Mouse (Mus musculus): ENCODE results near the gene Zdbf2. TPM values are rescaled to one million over a fixed set of nuclear protein-coding genes. Genes with fewer than 3 reads are reported as not detected.

Zdbf2 gene
- 0.09 TPM in 2 replicates for polyA plus RNA-seq (2012; rRNA removed)
- 0.06 and 0.19 TPM in 2 replicates for polyA plus RNA-seq (2014; fragmentation: Nextera tagmentation; extraction: Ambion mirVana)

- ATAC-seq (ENCODE audit: insufficient read depth) = no peak
Observed at GRCm38 (mm10) chr1:63272741-63273338, at the start of gene Zdbf2. Gene Zdbf2 (plus strand): TSS chr1:63273265.

GRCm38 (mm10) chr1:63225009-63225408, 48.1 kb upstream of the Zdbf2 start:
- no peak overlapping the region for H3K27ac ChIP-seq
- H3K36me3 ChIP-seq (replicated peaks; ENCODE audit: control insufficient read depth, insufficient read depth, low read depth) = no peaks in the 10 kb centered on the region
- no peaks in the 10 kb centered on the region for H3K9me3 ChIP-seq (ENCODE audit: control insufficient read depth, low read length)
- H3K9ac ChIP-seq (replicated peaks) = no peak overlapping the region
- no peak overlapping the region for H3K4me3 ChIP-seq (ENCODE audit: insufficient read depth in 1 of 2, low read depth in 2 of 2, low read length in 2 of 2)
- H3K27me3 ChIP-seq (ENCODE audit: control insufficient read depth, insufficient read depth, low read length) = no peaks in the 10 kb centered on the region
- no peaks in the 10 kb centered on the region for H3K4me1 ChIP-seq (replicated peaks; ENCODE audit: control insufficient read depth in 2 of 2, insufficient read depth in 2 of 2, low read length in 1 of 2)
- DNase-seq (ENCODE audit: low read depth in 3 of 3, low spot score in 3 of 3) = no peak
- no peak overlapping the region for H3K4me2 ChIP-seq (ENCODE audit: low read depth)
- ATAC-seq (ENCODE audit: insufficient read depth) = peak; percentile 57; the same call in 1 of the 2 replicates
- 20% methylated on average over 4 of the region's 4 CpGs for WGBS (ENCODE audit: insufficient replicate concordance)
- peak; percentile 61; the same call in 1 of the 2 replicates for TF ChIP-seq EP300 (IDR thresholded peaks at IDR 0.05; ENCODE audit: low read depth)
- no peak for TF ChIP-seq CTCF (IDR thresholded peaks at IDR 0.05; ENCODE audit: low read depth)

More at GRCm38 (mm10) chr1:63272741-63273338, at the start of gene Zdbf2:
- H3K4me1 ChIP-seq (replicated peaks; ENCODE audit: control insufficient read depth in 2 of 2, insufficient read depth in 2 of 2, low read length in 1 of 2) = no peaks in the 10 kb centered on the region
- peak within 1 kb of the TSS; percentile 44 for H3K4me2 ChIP-seq (ENCODE audit: low read depth)
- TF ChIP-seq EP300 (IDR thresholded peaks at IDR 0.05; ENCODE audit: low read depth) = no peak
- TF ChIP-seq CTCF (IDR thresholded peaks at IDR 0.05; ENCODE audit: low read depth) = no peak
- 1% methylated on average over 48 of the region's 49 CpGs for WGBS (ENCODE audit: insufficient replicate concordance)
- DNase-seq (ENCODE audit: low read depth in 3 of 3, low spot score in 3 of 3) = no peak
- no peaks in the 10 kb centered on the region for H3K9me3 ChIP-seq (ENCODE audit: control insufficient read depth, low read length)
- peak within 1 kb of the TSS; percentile 26 to 44 for H3K4me3 ChIP-seq (ENCODE audit: insufficient read depth in 1 of 2, low read depth in 2 of 2, low read length in 2 of 2)
- no peaks in the 10 kb centered on the region for H3K36me3 ChIP-seq (replicated peaks; ENCODE audit: control insufficient read depth, insufficient read depth, low read depth)
- H3K9ac ChIP-seq (replicated peaks) = no peak within 1 kb of the TSS
- no peak within 1 kb of the TSS for H3K27ac ChIP-seq
- peaks cover 77% of the 10 kb centered on the region for H3K27me3 ChIP-seq (ENCODE audit: control insufficient read depth, insufficient read depth, low read length)

GRCm38 (mm10) chr1:63225890-63226289, 47.2 kb upstream of the Zdbf2 start:
- Histone ChIP-seq H3K27me3 (ENCODE audit: control insufficient read depth, insufficient read depth, low read length) (no peaks in the 10 kb centered on the region), H3K4me1 (replicated peaks; ENCODE audit: control insufficient read depth in 2 of 2, insufficient read depth in 2 of 2, low read length in 1 of 2) (no peaks in the 10 kb centered on the region), H3K4me3 (ENCODE audit: insufficient read depth in 1 of 2, low read depth in 2 of 2, low read length in 2 of 2) (no peak overlapping the region), H3K27ac (no peak overlapping the region), H3K9me3 (ENCODE audit: control insufficient read depth, low read length) (no peaks in the 10 kb centered on the region), H3K36me3 (replicated peaks; ENCODE audit: control insufficient read depth, insufficient read depth, low read depth) (no peaks in the 10 kb centered on the region), H3K4me2 (ENCODE audit: low read depth) (no peak overlapping the region), H3K9ac (replicated peaks) (no peak overlapping the region)
- 19% methylated on average over 7 of the region's 7 CpGs for WGBS (ENCODE audit: insufficient replicate concordance)
- ATAC-seq (ENCODE audit: insufficient read depth) = no peak
- no peak for TF ChIP-seq CTCF (IDR thresholded peaks at IDR 0.05; ENCODE audit: low read depth)
- TF ChIP-seq EP300 (IDR thresholded peaks at IDR 0.05; ENCODE audit: low read depth) = no peak
- no peak for DNase-seq (ENCODE audit: low read depth in 3 of 3, low spot score in 3 of 3)

GRCm38 (mm10) chr1:63227241-63227640, 45.8 kb upstream of the Zdbf2 start:
- Histone ChIP-seq H3K4me2 (ENCODE audit: low read depth) (no peak overlapping the region), H3K9me3 (ENCODE audit: control insufficient read depth, low read length) (no peaks in the 10 kb centered on the region), H3K27ac (no peak overlapping the region), H3K4me1 (replicated peaks; ENCODE audit: control insufficient read depth in 2 of 2, insufficient read depth in 2 of 2, low read length in 1 of 2) (no peaks in the 10 kb centered on the region), H3K4me3 (ENCODE audit: insufficient read depth in 1 of 2, low read depth in 2 of 2, low read length in 2 of 2) (no peak overlapping the region), H3K36me3 (replicated peaks; ENCODE audit: control insufficient read depth, insufficient read depth, low read depth) (no peaks in the 10 kb centered on the region), H3K9ac (replicated peaks) (no peak overlapping the region), H3K27me3 (ENCODE audit: control insufficient read depth, insufficient read depth, low read length) (no peaks in the 10 kb centered on the region)
- WGBS (ENCODE audit: insufficient replicate concordance) = 60% methylated on average over 5 of the region's 5 CpGs
- ATAC-seq (ENCODE audit: insufficient read depth) (no peak), DNase-seq (ENCODE audit: low read depth in 3 of 3, low spot score in 3 of 3) (no peak)
- TF ChIP-seq EP300 (IDR thresholded peaks at IDR 0.05; ENCODE audit: low read depth) (no peak), CTCF (IDR thresholded peaks at IDR 0.05; ENCODE audit: low read depth) (no peak)

GRCm38 (mm10) chr1:63237371-63237770, 35.7 kb upstream of the Zdbf2 start:
- H3K4me3 ChIP-seq (ENCODE audit: insufficient read depth in 1 of 2, low read depth in 2 of 2, low read length in 2 of 2) = no peak overlapping the region
- no peaks in the 10 kb centered on the region for H3K4me1 ChIP-seq (replicated peaks; ENCODE audit: control insufficient read depth in 2 of 2, insufficient read depth in 2 of 2, low read length in 1 of 2)
- no peaks in the 10 kb centered on the region for H3K36me3 ChIP-seq (replicated peaks; ENCODE audit: control insufficient read depth, insufficient read depth, low read depth)
- DNase-seq (ENCODE audit: low read depth in 3 of 3, low spot score in 3 of 3) (no peak), ATAC-seq (ENCODE audit: insufficient read depth) (no peak)
- no peak overlapping the region for H3K27ac ChIP-seq
- TF ChIP-seq CTCF (IDR thresholded peaks at IDR 0.05; ENCODE audit: low read depth) (no peak), EP300 (IDR thresholded peaks at IDR 0.05; ENCODE audit: low read depth) (no peak)
- H3K9me3 ChIP-seq (ENCODE audit: control insufficient read depth, low read length) = no peaks in the 10 kb centered on the region
- no peaks in the 10 kb centered on the region for H3K27me3 ChIP-seq (ENCODE audit: control insufficient read depth, insufficient read depth, low read length)
- H3K4me2 ChIP-seq (ENCODE audit: low read depth) = no peak overlapping the region
- H3K9ac ChIP-seq (replicated peaks) = no peak overlapping the region
- WGBS (ENCODE audit: insufficient replicate concordance) = 36% methylated on average over 5 of the region's 5 CpGs
